9 mouse cellular contexts compared by ENCODE assay signal in the genomic region with DNA sequence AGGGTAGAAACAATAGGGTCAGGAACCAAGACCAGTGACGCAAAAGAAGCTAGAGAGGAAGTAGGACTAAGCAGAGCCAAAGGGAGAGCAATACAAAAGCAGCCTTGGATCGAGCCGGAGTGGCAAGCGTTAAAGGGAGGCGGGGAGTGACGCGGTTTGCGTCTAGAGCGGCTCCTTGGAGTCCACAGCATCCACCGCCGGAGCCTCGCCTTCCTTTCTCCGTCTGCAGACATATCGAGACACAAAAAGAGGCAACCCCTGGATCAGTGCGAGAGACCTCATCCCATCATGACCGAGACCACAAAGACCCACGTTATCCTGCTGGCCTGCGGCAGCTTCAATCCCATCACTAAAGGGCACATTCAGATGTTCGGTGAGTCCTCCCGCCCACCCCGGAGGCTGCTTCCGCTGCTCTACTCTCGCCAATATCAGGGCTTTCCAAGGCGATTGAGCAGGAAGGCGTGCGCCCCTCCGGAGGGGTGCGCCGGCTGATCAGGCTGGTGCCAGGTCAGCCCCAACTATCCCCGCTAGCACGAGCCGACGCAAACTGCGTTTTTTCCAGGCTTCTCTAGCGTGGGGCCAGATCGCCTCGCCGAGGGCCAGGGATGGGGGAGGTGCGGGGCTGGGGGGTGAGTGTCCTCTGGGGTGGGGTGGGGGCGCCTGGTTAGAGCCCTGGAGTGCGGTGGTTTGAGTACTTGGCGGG. TPM values are rescaled to one million over a fixed set of nuclear protein-coding genes. Genes with fewer than 3 reads are reported as not detected.
DNase-seq lines count a peak whose midpoint lies in the region; ATAC-seq and TF ChIP-seq lines count a peak whose summit lies in the region.
"Had no signal": no experiment of that assay in that cellular context is flagged by ENCODE, and none has a peak within 500 bp of the region (broad histone marks: within the 10 kb centered on the region; RNA-seq: fewer than 3 reads in every experiment).

Gene Nmnat2 (plus strand): TSS at position 173 of the 703 bp plus-strand sequence.

- peaks cover 10% of the 10 kb centered on the region for H3K9me3 ChIP-seq in G1E (replicated peaks)
- H3K9me3 ChIP-seq in forebrain, embryonic 14.5 days (replicated peaks; ENCODE audit: control insufficient read depth, low read length), result no peaks in the 10 kb centered on the region
- H3K9me3 ChIP-seq in hindbrain, embryonic 15.5 days, result no peaks in the 10 kb centered on the region
- no peaks in the 10 kb centered on the region for H3K9me3 ChIP-seq in neural tube, embryonic 11.5 days (ENCODE audit: control insufficient read depth, low read length)

- peak within 1 kb of the TSS; percentile 84 for H3K4me2 ChIP-seq in forebrain, embryonic 14.5 days (ENCODE audit: low read length)
- H3K4me2 ChIP-seq in hindbrain, embryonic 15.5 days, result peak within 1 kb of the TSS; percentile 65
- H3K4me2 ChIP-seq in neural tube, embryonic 11.5 days (ENCODE audit: low read depth), result peak within 1 kb of the TSS; percentile 69

- H3K36me3 ChIP-seq in G1E (replicated peaks), result no peaks in the 10 kb centered on the region
- no peaks in the 10 kb centered on the region for H3K36me3 ChIP-seq in forebrain, embryonic 14.5 days (ENCODE audit: control insufficient read depth, insufficient read depth, low read length)
- no peaks in the 10 kb centered on the region for H3K36me3 ChIP-seq in hindbrain, embryonic 15.5 days
- no peaks in the 10 kb centered on the region for H3K36me3 ChIP-seq in neural tube, embryonic 11.5 days (ENCODE audit: control insufficient read depth, insufficient read depth, low read length)

- H3K9ac ChIP-seq in forebrain, embryonic 14.5 days (ENCODE audit: low read length), result peak within 1 kb of the TSS; percentile 72
- H3K9ac ChIP-seq in hindbrain, embryonic 15.5 days, result peak within 1 kb of the TSS; percentile 71
- H3K9ac ChIP-seq in neural tube, embryonic 11.5 days (ENCODE audit: low read length), result peak within 1 kb of the TSS; percentile 71

- peak within 1 kb of the TSS; percentile 20; the same call in 1 of the 2 replicates for H3K4me3 ChIP-seq in G1E (ENCODE audit: low read depth, low read length)
- H3K4me3 ChIP-seq in forebrain, embryonic 14.5 days (ENCODE audit: low read depth, low read length), result peak within 1 kb of the TSS; percentile 60
- peak within 1 kb of the TSS; percentile 55 for H3K4me3 ChIP-seq in hindbrain, embryonic 15.5 days
- H3K4me3 ChIP-seq in neural tube, embryonic 11.5 days (ENCODE audit: low read depth, low read length), result peak within 1 kb of the TSS; percentile 49
- H3K4me3 ChIP-seq: erythroblast, embryonic 14.5 days had no signal

- H3K27ac ChIP-seq in forebrain, embryonic 14.5 days (ENCODE audit: low read depth, low read length), result peak within 1 kb of the TSS; percentile 82
- peak within 1 kb of the TSS; percentile 91 for H3K27ac ChIP-seq in hindbrain, embryonic 15.5 days (replicated peaks)
- peak within 1 kb of the TSS; percentile 11; the same call in 1 of the 2 replicates for H3K27ac ChIP-seq in neural tube, embryonic 11.5 days (ENCODE audit: low read depth, low read length)

- WGBS in forebrain, embryonic 14.5 days, result under 1% methylated on average over 42 of the region's 42 CpGs
- under 1% methylated on average over 42 of the region's 42 CpGs for WGBS in hindbrain, embryonic 15.5 days
- WGBS in neural tube, embryonic 11.5 days, result under 1% methylated on average over 42 of the region's 42 CpGs

- no peak for TF ChIP-seq CTCF in G1E (IDR thresholded peaks at IDR 0.05; ENCODE audit: low read depth, low read length)

- H3K4me1 ChIP-seq in G1E (ENCODE audit: insufficient read depth, low read depth, low read length), result peaks cover 11% of the 10 kb centered on the region
- peaks cover 5% of the 10 kb centered on the region for H3K4me1 ChIP-seq in forebrain, embryonic 14.5 days (ENCODE audit: control insufficient read depth, insufficient read depth, low read length)
- H3K4me1 ChIP-seq in hindbrain, embryonic 15.5 days (replicated peaks), result peaks cover 28% of the 10 kb centered on the region
- peaks cover 4% of the 10 kb centered on the region; the same call in 1 of the 2 replicates for H3K4me1 ChIP-seq in neural tube, embryonic 11.5 days (ENCODE audit: control insufficient read depth, insufficient read depth, low read length)

- no peak for DNase-seq in G1E (ENCODE audit: low spot score)
- peak; percentile 69 for DNase-seq in cerebellum, adult 11 months
- peak; percentile 88 for DNase-seq in forebrain, embryonic 14.5 days (ENCODE audit: low spot score)
- peak; percentile 82 to 83 for DNase-seq in left cerebral cortex, postnatal 36 days (ENCODE audit: low spot score in 2 of 2)
- DNase-seq in neural tube, embryonic 11.5 days (ENCODE audit: low spot score), result peak; percentile 75
- DNase-seq in spleen, postnatal 4 days (ENCODE audit: low spot score in 2 of 2), result no peak
- DNase-seq in urinary bladder, adult 2 months (ENCODE audit: low spot score), result no peak

- H3K27me3 ChIP-seq in G1E (ENCODE audit: insufficient read depth, low read length), result peaks cover 18% of the 10 kb centered on the region
- peaks cover 7% of the 10 kb centered on the region; the same call in 1 of the 2 replicates for H3K27me3 ChIP-seq in forebrain, embryonic 14.5 days (replicated peaks; ENCODE audit: control insufficient read depth, insufficient read depth, low read length)
- peaks cover 4% of the 10 kb centered on the region; the same call in 1 of the 2 replicates for H3K27me3 ChIP-seq in hindbrain, embryonic 15.5 days
- H3K27me3 ChIP-seq in neural tube, embryonic 11.5 days (ENCODE audit: control insufficient read depth, insufficient read depth, low read length), result peaks cover 6% of the 10 kb centered on the region; the same call in 1 of the 2 replicates

- intact Hi-C loops in left cerebral cortex, postnatal 36 days (cut with DNase I), result loop anchor here (2.0 to 5.0 kb wide), 3 partner anchors 52 to 82 kb away; partner anchors contain the start of gene Smg7

- no peak for ATAC-seq in G1E (ENCODE audit: extremely low read depth, insufficient number of reproducible peaks, low FRiP score, poor library complexity, severe bottlenecking)
- ATAC-seq in forebrain, embryonic 14.5 days, result peak; percentile 92
- ATAC-seq in hindbrain, embryonic 15.5 days (ENCODE audit: low FRiP score, low read depth), result peak; percentile 93
- ATAC-seq in neural tube, embryonic 11.5 days (ENCODE audit: insufficient read depth, low FRiP score, low TSS enrichment), result peak; percentile 72

RNA-seq across cellular contexts. Expression of gene Nmnat2, which starts in this region (rescaled TPM):
- total RNA-seq in G1E (2014; fragmentation: Nextera tagmentation) (not detected in 2 replicates), G1E (2017) (0.22 TPM in 1 of 2 replicates, not detected in the other)
- polyA plus RNA-seq in G1E (2012), result not detected in 2 replicates
- polyA plus RNA-seq in forebrain, embryonic 14.5 days (2014; fragmentation: Nextera tagmentation; extraction: Ambion mirVana), result 69.7 and 70.6 TPM in 2 replicates
- polyA plus RNA-seq in hindbrain, embryonic 15.5 days (2015; fragmentation: Nextera tagmentation; extraction: Ambion mirVana), result 77.9 and 81.6 TPM in 2 replicates
- 100 to 1,000 TPM; 159 to 161 TPM for total RNA-seq in left cerebral cortex, postnatal 36 days (2021)
- polyA plus RNA-seq in neural tube, embryonic 11.5 days (2014; fragmentation: Nextera tagmentation; extraction: Ambion mirVana), result 41.3 and 47.7 TPM in 2 replicates
- polyA plus RNA-seq in urinary bladder, adult 2 months (2012; rRNA removed), result 2.2 and 2.5 TPM in 2 replicates
- polyA plus RNA-seq: erythroblast, embryonic 14.5 days had no signal

Comparison
In these comparisons a context has a peak if more than half of its experiments do, and no peak if none do; other contexts are left out.
1. RNA of gene Nmnat2 (total RNA-seq): 159 to 161 TPM in left cerebral cortex, postnatal 36 days; 0.22 TPM in G1E; every median in the first group is over 100 times any median in the second.
2. RNA of gene Nmnat2 (polyA plus RNA-seq): 77.9 to 81.6 TPM in hindbrain, embryonic 15.5 days, 69.7 to 70.6 TPM in forebrain, embryonic 14.5 days and 41.3 to 47.7 TPM in neural tube, embryonic 11.5 days; 2.2 to 2.5 TPM in urinary bladder, adult 2 months and not detected in G1E; every median in the first group is over 10 times any median in the second.
3. DNase-seq: peak in cerebellum, adult 11 months (single experiment), forebrain, embryonic 14.5 days (single experiment), left cerebral cortex, postnatal 36 days (2 of 2) and neural tube, embryonic 11.5 days (single experiment); none in G1E (single experiment), spleen, postnatal 4 days (0 of 2) and urinary bladder, adult 2 months (single experiment).
4. H3K27ac ChIP-seq: peak in every context shown above with its lines; median percentile 91 in hindbrain, embryonic 15.5 days; 82 in forebrain, embryonic 14.5 days; 11 in neural tube, embryonic 11.5 days.
5. Peak in every context shown above with its lines, with median percentiles within 50 percentile points of each other: H3K4me3 ChIP-seq, H3K4me2 ChIP-seq and H3K9ac ChIP-seq.